ENCODE assay signal across 21 mouse cellular contexts in genomic region chr12:82178636-82179035, GRCm38 (mm10).
"Had no signal": no experiment of that assay in that cellular context is flagged by ENCODE, and none has a peak within 500 bp of the region (broad histone marks: within the 10 kb centered on the region; RNA-seq: fewer than 3 reads in every experiment).

No protein-coding gene starts in this region.

- H3K4me2 ChIP-seq: liver, embryonic 15.5 days; lung, embryonic 15.5 days; midbrain, embryonic 12.5 days; neural tube, embryonic 13.5 days; neural tube, embryonic 15.5 days had no signal

- H3K27me3 ChIP-seq: liver, embryonic 15.5 days; lung, embryonic 15.5 days; megakaryocyte, embryonic 14.5 days; midbrain, embryonic 12.5 days; neural tube, embryonic 13.5 days; neural tube, embryonic 15.5 days had no signal

- H3K9me3 ChIP-seq: liver, embryonic 15.5 days; lung, embryonic 15.5 days; megakaryocyte, embryonic 14.5 days; neural tube, embryonic 15.5 days had no signal

- H3K36me3 ChIP-seq: liver, embryonic 15.5 days; neural tube, embryonic 15.5 days had no signal

- H3K9ac ChIP-seq: liver, embryonic 15.5 days; liver, postnatal 0 days; lung, embryonic 15.5 days; midbrain, embryonic 12.5 days; neural tube, embryonic 13.5 days; neural tube, embryonic 15.5 days had no signal

- H3K4me3 ChIP-seq: liver, embryonic 15.5 days; lung, embryonic 15.5 days; megakaryocyte, embryonic 14.5 days; midbrain, embryonic 12.5 days; myocyte; neural tube, embryonic 13.5 days; neural tube, embryonic 15.5 days had no signal

- H3K27ac ChIP-seq: liver, embryonic 15.5 days; lung, embryonic 15.5 days; macrophage; midbrain, embryonic 12.5 days; neural tube, embryonic 13.5 days; neural tube, embryonic 15.5 days had no signal

- ATAC-seq: liver, postnatal 0 days; lung, postnatal 0 days; midbrain, embryonic 16.5 days had no signal

- DNase-seq: liver, postnatal 0 days; lung, adult 2 months; lung, postnatal 14 days; lung, postnatal 36 days; midbrain, embryonic 14.5 days; retina, postnatal 1 day; right cerebral cortex, adult 18-20 months; right cerebral cortex, postnatal 4 days; spleen, adult 18-20 months; thymus, adult 2 months; thymus, postnatal 25 days had no signal
